Mouse (Mus musculus) limb, embryonic 13.5 days (tissue): Measurements from ENCODE around the gene Lime1. TPM values are rescaled to one million over a fixed set of nuclear protein-coding genes. Genes with fewer than 3 reads are reported as not detected.
A peak's percentile ranks its signal among the peaks of the same experiment; 100 is the strongest.

Source experiments
- ATAC-seq: fragments of 200-750 bp; cut with Nextera tagmentation; 2 replicates; pipeline ENCODE4 v1.8.0; 2017; ENCODE audit warnings: low read depth, moderate number of reproducible peaks, moderate TSS enrichment; ENCODE audit not compliant: low FRiP score
- H3K27ac ChIP-seq: fragments of 300-500 bp; sonication (generic); 2 replicates; pipeline ENCODE4 v1.5.1; 2015; ENCODE audit warnings: inconsistent platforms, mild to moderate bottlenecking, moderate library complexity
- H3K27me3 ChIP-seq: fragments of 300-500 bp; sonication (generic); 2 replicates; pipeline ENCODE4 v1.6.1; 2015; ENCODE audit warnings: mild to moderate bottlenecking, inconsistent platforms
- H3K36me3 ChIP-seq: fragments of 300-500 bp; sonication (generic); 2 replicates; pipeline ENCODE4 v1.6.1; 2015; ENCODE audit warnings: inconsistent platforms, mild to moderate bottlenecking, moderate library complexity
- H3K4me1 ChIP-seq: fragments of 300-500 bp; sonication (generic); 2 replicates; pipeline ENCODE4 v1.6.1; 2015; ENCODE audit warnings: inconsistent platforms
- H3K4me2 ChIP-seq: fragments of 300-500 bp; sonication (generic); replicated peaks from 2 replicates; pipeline ENCODE4 v1.6.1; 2015; ENCODE audit warnings: inconsistent platforms, mild to moderate bottlenecking, moderate library complexity
- H3K4me3 ChIP-seq: fragments of 300-500 bp; sonication (generic); 2 replicates; pipeline ENCODE4 v1.5.1; 2015; ENCODE audit warnings: moderate library complexity, mild to moderate bottlenecking, inconsistent platforms
- H3K9ac ChIP-seq: fragments of 300-500 bp; sonication (generic); 2 replicates; pipeline ENCODE4 v1.6.1; 2015; ENCODE audit warnings: mild to moderate bottlenecking, inconsistent platforms
- H3K9me3 ChIP-seq: fragments of 300-500 bp; sonication (generic); 2 replicates; pipeline ENCODE4 v1.6.1; 2016; ENCODE audit warnings: inconsistent platforms
- WGBS: fragments of 180-500 bp; shearing (Covaris S2); methylation state at CpG from one replicate; pipeline ENCODE4 v1.1.7; 2015; 5-methylcytosine and 5-hydroxymethylcytosine counted together
- polyA plus RNA-seq: library from polyadenylated mRNA; unstranded; fragments of >200 nt; fragmentation: Nextera tagmentation; extraction: Ambion mirVana; gene quantifications from 2 replicates; pipeline ENCODE4 v1.2.1, GENCODE M21; 2015

Lime1 gene
- polyA plus RNA-seq, 1 experiment from 2014 or later, result 28.1 TPM

GRCm38 (mm10) chr2:181378701-181379100, 1.2 kb upstream of the Lime1 start:
- WGBS, result 91% methylated on average over 5 of the region's 5 CpGs
- no peak overlapping the region for H3K27ac ChIP-seq
- no peaks in the 10 kb centered on the region for H3K4me1 ChIP-seq
- H3K27me3 ChIP-seq, result no peaks in the 10 kb centered on the region
- H3K36me3 ChIP-seq, result peaks cover 57% of the 10 kb centered on the region
- no peak overlapping the region for H3K4me2 ChIP-seq
- H3K9me3 ChIP-seq, result no peaks in the 10 kb centered on the region
- ATAC-seq, result no peak
- H3K4me3 ChIP-seq, result no peak overlapping the region
- no peak overlapping the region for H3K9ac ChIP-seq

GRCm38 (mm10) chr2:181380251-181380650, 373 bp downstream of the Lime1 start:
- no peak overlapping the region for H3K4me3 ChIP-seq
- WGBS, result 84% methylated on average over 5 of the region's 5 CpGs
- H3K36me3 ChIP-seq, result peaks cover 69% of the 10 kb centered on the region
- no peak overlapping the region for H3K27ac ChIP-seq
- H3K9me3 ChIP-seq, result no peaks in the 10 kb centered on the region
- H3K4me2 ChIP-seq, result no peak overlapping the region
- H3K27me3 ChIP-seq, result no peaks in the 10 kb centered on the region
- H3K4me1 ChIP-seq, result no peaks in the 10 kb centered on the region
- no peak for ATAC-seq
- no peak overlapping the region for H3K9ac ChIP-seq

GRCm38 (mm10) chr2:181381107-181381506, 1.2 kb downstream of the Lime1 start:
- no peaks in the 10 kb centered on the region for H3K27me3 ChIP-seq
- no peak overlapping the region for H3K4me2 ChIP-seq
- H3K27ac ChIP-seq, result no peak overlapping the region
- H3K36me3 ChIP-seq, result peaks cover 73% of the 10 kb centered on the region
- H3K4me3 ChIP-seq, result no peak overlapping the region
- no peak for ATAC-seq
- H3K9me3 ChIP-seq, result no peaks in the 10 kb centered on the region
- H3K4me1 ChIP-seq, result no peaks in the 10 kb centered on the region
- 94% methylated on average over 5 of the region's 5 CpGs for WGBS
- H3K9ac ChIP-seq, result no peak overlapping the region

- Histone ChIP-seq H3K9me3 (no peaks in the 10 kb centered on the region), H3K4me3 (no peak overlapping the region), H3K4me2 (no peak overlapping the region), H3K36me3 (peaks cover 80% of the 10 kb centered on the region), H3K27me3 (no peaks in the 10 kb centered on the region), H3K27ac (no peak overlapping the region), H3K4me1 (no peaks in the 10 kb centered on the region), H3K9ac (no peak overlapping the region)
- no peak for ATAC-seq
- 93% methylated on average over 6 of the region's 6 CpGs for WGBS
Measured at GRCm38 (mm10) chr2:181381631-181382306, 1.9 kb downstream of the Lime1 start.

GRCm38 (mm10) chr2:181384463-181384862, 4.6 kb downstream of the Lime1 start:
- 87% methylated on average over 7 of the region's 7 CpGs for WGBS
- no peaks in the 10 kb centered on the region for H3K9me3 ChIP-seq
- no peak overlapping the region for H3K4me3 ChIP-seq
- H3K36me3 ChIP-seq, result peaks cover 71% of the 10 kb centered on the region
- no peak for ATAC-seq
- no peak overlapping the region for H3K9ac ChIP-seq
- no peaks in the 10 kb centered on the region for H3K4me1 ChIP-seq
- no peaks in the 10 kb centered on the region for H3K27me3 ChIP-seq
- no peak overlapping the region for H3K27ac ChIP-seq
- no peak overlapping the region for H3K4me2 ChIP-seq

- ATAC-seq, result no peak
- Histone ChIP-seq H3K27ac (no peak overlapping the region), H3K36me3 (peaks cover 66% of the 10 kb centered on the region)
Measured at GRCm38 (mm10) chr2:181384919-181385391, 5.1 kb downstream of the Lime1 start.

GRCm38 (mm10) chr2:181385885-181386284, 6.0 kb downstream of the Lime1 start:
- H3K27ac ChIP-seq, result no peak overlapping the region
- H3K4me3 ChIP-seq, result no peak overlapping the region
- WGBS, result 78% methylated on average over 3 of the region's 3 CpGs
- no peak overlapping the region for H3K4me2 ChIP-seq
- no peaks in the 10 kb centered on the region for H3K9me3 ChIP-seq
- H3K9ac ChIP-seq, result no peak overlapping the region
- H3K27me3 ChIP-seq, result no peaks in the 10 kb centered on the region
- ATAC-seq, result no peak
- peaks cover 56% of the 10 kb centered on the region for H3K36me3 ChIP-seq
- no peaks in the 10 kb centered on the region for H3K4me1 ChIP-seq

More at GRCm38 (mm10) chr2:181384919-181385391, 5.1 kb downstream of the Lime1 start:
- Histone ChIP-seq H3K9ac (no peak overlapping the region), H3K27me3 (no peaks in the 10 kb centered on the region), H3K4me1 (no peaks in the 10 kb centered on the region), H3K4me2 (no peak overlapping the region), H3K4me3 (no peak overlapping the region), H3K9me3 (no peaks in the 10 kb centered on the region)
- 78% methylated on average over 4 of the region's 4 CpGs for WGBS

GRCm38 (mm10) chr2:181386663-181387210, 6.9 kb downstream of the Lime1 start:
- Histone ChIP-seq H3K4me3 (no peak overlapping the region), H3K27ac (no peak overlapping the region), H3K36me3 (peaks cover 50% of the 10 kb centered on the region), H3K9ac (no peak overlapping the region), H3K9me3 (no peaks in the 10 kb centered on the region), H3K4me1 (no peaks in the 10 kb centered on the region), H3K4me2 (no peak overlapping the region), H3K27me3 (no peaks in the 10 kb centered on the region)
- 75% methylated on average over 3 of the region's 4 CpGs for WGBS
- ATAC-seq, result no peak

- Histone ChIP-seq H3K4me3 (no peak overlapping the region), H3K9me3 (no peaks in the 10 kb centered on the region), H3K27ac (no peak overlapping the region), H3K4me1 (no peaks in the 10 kb centered on the region), H3K4me2 (no peak overlapping the region), H3K36me3 (peaks cover 20% of the 10 kb centered on the region), H3K9ac (no peak overlapping the region), H3K27me3 (no peaks in the 10 kb centered on the region)
- 69% methylated on average over 4 of the region's 4 CpGs for WGBS
- ATAC-seq, result no peak
Measured at GRCm38 (mm10) chr2:181390136-181390870, 10.4 kb downstream of the Lime1 start.

GRCm38 (mm10) chr2:181391022-181391421, 11.1 kb downstream of the Lime1 start:
- Histone ChIP-seq H3K4me2 (no peak overlapping the region), H3K4me3 (no peak overlapping the region), H3K9ac (no peak overlapping the region), H3K27me3 (no peaks in the 10 kb centered on the region), H3K36me3 (peaks cover 16% of the 10 kb centered on the region), H3K27ac (no peak overlapping the region), H3K4me1 (no peaks in the 10 kb centered on the region), H3K9me3 (no peaks in the 10 kb centered on the region)
- ATAC-seq, result no peak
- 91% methylated on average over 15 of the region's 15 CpGs for WGBS

GRCm38 (mm10) chr2:181391541-181391940, 11.7 kb downstream of the Lime1 start:
- Histone ChIP-seq H3K27ac (no peak overlapping the region), H3K4me3 (no peak overlapping the region), H3K27me3 (no peaks in the 10 kb centered on the region), H3K9ac (no peak overlapping the region), H3K36me3 (peaks cover 10% of the 10 kb centered on the region), H3K4me1 (no peaks in the 10 kb centered on the region), H3K9me3 (no peaks in the 10 kb centered on the region), H3K4me2 (no peak overlapping the region)
- no peak for ATAC-seq
- WGBS, result 71% methylated on average over 2 of the region's 2 CpGs

GRCm38 (mm10) chr2:181392600-181393213, 12.8 kb downstream of the Lime1 start:
- Histone ChIP-seq H3K27me3 (no peaks in the 10 kb centered on the region), H3K4me3 (no peak overlapping the region), H3K4me2 (no peak overlapping the region), H3K9ac (no peak overlapping the region), H3K36me3 (peaks cover 3% of the 10 kb centered on the region; the same call in 1 of the 2 replicates), H3K27ac (no peak overlapping the region), H3K4me1 (no peaks in the 10 kb centered on the region), H3K9me3 (no peaks in the 10 kb centered on the region)
- ATAC-seq, result peak; percentile 83; the same call in 1 of the 2 replicates
- 34% methylated on average over 4 of the region's 4 CpGs for WGBS
